Mouse (Mus musculus): ENCODE data around the gene Foxj1.

DNA sequence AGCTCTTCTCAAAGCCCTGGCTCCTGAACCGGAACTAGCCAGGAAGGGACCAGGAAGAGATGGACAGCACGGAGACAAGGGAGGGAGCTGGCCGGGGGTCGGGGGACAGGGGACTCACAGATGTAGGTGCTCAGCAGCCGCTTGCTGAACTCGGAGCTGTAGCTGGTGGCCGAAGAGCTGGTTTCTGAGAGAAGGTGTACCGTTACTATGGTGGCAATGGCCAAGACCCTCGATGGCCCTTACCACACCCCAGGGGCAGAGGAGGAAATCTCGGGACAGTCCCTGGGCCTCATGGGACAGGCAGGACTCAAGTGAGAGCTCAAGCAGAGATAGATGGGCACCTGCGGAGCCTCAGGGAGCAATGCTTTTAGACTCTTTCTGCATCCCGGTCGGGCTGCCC, 42.8 kb downstream of the Foxj1 start:
- TF ChIP-seq TAL1 (IDR thresholded peaks at IDR 0.05; ENCODE audit: low read length) (no peak), GATA1 (IDR thresholded peaks at IDR 0.05; ENCODE audit: low read length) (no peak)

Measured in erythroblast, embryonic 14.5 days (primary cell).